Mouse (Mus musculus) heart, postnatal 4 days (tissue): ENCODE data around the gene Ffar3. TPM values are rescaled to one million over a fixed set of nuclear protein-coding genes. Genes with fewer than 3 reads are reported as not detected.
A peak's percentile ranks its signal among the peaks of the same experiment; 100 is the strongest.
"Not testable (repeated sequence)": the region's sequence is repeated elsewhere in the genome, so short reads cannot be mapped to it uniquely, and the experiment has no call there.

Source experiments
- DNase-seq: peaks from one replicate; pipeline ENCODE4 v3.0.0; 2021
- total RNA-seq, 2 experiments: library from RNA; stranded (reverse); gene quantifications; 2 replicates each; pipeline ENCODE4 v1.2.3; 2021

Ffar3 gene
- total RNA-seq, 2 experiments from 2014 or later: not detected

GRCm38 (mm10) chr7:30844676-30845297 lies 11.2 kb downstream of the Ffar3 start:
- DNase-seq: no peak

- DNase-seq: no peak
Observed at GRCm38 (mm10) chr7:30842092-30842491, 13.9 kb downstream of the Ffar3 start.

- no peak for DNase-seq
Observed at GRCm38 (mm10) chr7:30841379-30841778, 14.6 kb downstream of the Ffar3 start.

GRCm38 (mm10) chr7:30840306-30840705 lies 15.7 kb downstream of the Ffar3 start:
- no peak for DNase-seq

GRCm38 (mm10) chr7:30837277-30837676 lies 18.7 kb downstream of the Ffar3 start:
- no peak for DNase-seq

GRCm38 (mm10) chr7:30832684-30833083 lies 23.3 kb downstream of the Ffar3 start:
- not testable (repeated sequence) for DNase-seq

GRCm38 (mm10) chr7:30832261-30832660 lies 23.7 kb downstream of the Ffar3 start:
- no peak for DNase-seq

- no peak for DNase-seq
Observed at GRCm38 (mm10) chr7:30829428-30829827, 26.6 kb downstream of the Ffar3 start.

GRCm38 (mm10) chr7:30828871-30829270 lies 27.1 kb downstream of the Ffar3 start:
- not testable (repeated sequence) for DNase-seq

GRCm38 (mm10) chr7:30826660-30827059 lies 29.3 kb downstream of the Ffar3 start:
- DNase-seq: no peak

GRCm38 (mm10) chr7:30824306-30824705 lies 31.7 kb downstream of the Ffar3 start:
- DNase-seq: no peak

- DNase-seq: no peak
Observed at GRCm38 (mm10) chr7:30823675-30824074, 32.3 kb downstream of the Ffar3 start, which contains the start of gene Ffar2. Gene Ffar2, minus strand, starts transcription at chr7:30823775.

- DNase-seq: no peak
Observed at GRCm38 (mm10) chr7:30821532-30821931, 34.4 kb downstream of the Ffar3 start.

- DNase-seq: no peak
Observed at GRCm38 (mm10) chr7:30820854-30821445, 35.0 kb downstream of the Ffar3 start.

- DNase-seq: no peak
Observed at GRCm38 (mm10) chr7:30820131-30820530, 35.8 kb downstream of the Ffar3 start.

GRCm38 (mm10) chr7:30812291-30812807 lies 43.6 kb downstream of the Ffar3 start:
- no peak for DNase-seq

- no peak for DNase-seq
Observed at GRCm38 (mm10) chr7:30811757-30812290, 44.2 kb downstream of the Ffar3 start.

- DNase-seq: no peak
Observed at GRCm38 (mm10) chr7:30810319-30810718, 45.7 kb downstream of the Ffar3 start.

GRCm38 (mm10) chr7:30805924-30806323 lies 50.1 kb downstream of the Ffar3 start:
- DNase-seq: peak; percentile 33
